Mouse (Mus musculus): Measurements from ENCODE around the gene Gse1. TPM values are rescaled to one million over a fixed set of nuclear protein-coding genes. Genes with fewer than 3 reads are reported as not detected.
A peak's percentile ranks its signal among the peaks of the same experiment; 100 is the strongest.

The Gse1 gene
- polyA plus RNA-seq, 1 experiment from 2014 or later = 6.7 TPM

DNA sequence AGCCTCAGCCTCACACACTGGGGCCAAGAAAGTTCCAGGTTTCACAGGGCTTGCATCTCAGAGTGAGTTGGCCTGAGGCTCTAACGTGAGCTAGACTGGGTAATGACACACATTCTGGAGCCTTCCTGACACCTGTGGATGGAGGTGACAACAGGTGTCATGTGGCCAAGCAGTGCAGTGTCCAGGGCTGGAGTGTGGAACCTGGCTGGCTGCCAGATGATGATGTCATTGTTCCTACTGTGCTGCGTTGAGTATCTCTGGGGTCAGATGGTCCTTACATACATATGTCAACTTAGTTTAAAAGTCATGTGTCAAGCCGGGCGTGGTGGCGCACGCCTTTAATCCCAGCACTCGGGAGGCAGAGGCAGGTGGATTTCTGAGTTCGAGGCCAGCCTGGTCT, 51.2 kb downstream of the Gse1 start:
- WGBS = 81% methylated on average over 7 of the region's 8 CpGs
- 0 out of 2 replicates have a peak overlapping the region, but pooled peaks have one; percentile 12 for H3K27ac ChIP-seq (ENCODE audit: low read length)
- ATAC-seq (ENCODE audit: low FRiP score, low TSS enrichment) = no peak

GRCm38 (mm10) chr8:120281487-120281886, 53.2 kb downstream of the Gse1 start:
- H3K27ac ChIP-seq (ENCODE audit: low read length) = no peak overlapping the region
- H3K9me3 ChIP-seq (ENCODE audit: low read length) = no peaks in the 10 kb centered on the region
- no peak overlapping the region for H3K4me2 ChIP-seq (replicated peaks; ENCODE audit: low read depth, low read length)
- H3K36me3 ChIP-seq (ENCODE audit: insufficient read depth, low read length) = no peaks in the 10 kb centered on the region
- H3K27me3 ChIP-seq (ENCODE audit: insufficient read depth, low read length) = no peaks in the 10 kb centered on the region
- 15% methylated on average over 4 of the region's 4 CpGs for WGBS
- no peak for ATAC-seq (ENCODE audit: low FRiP score, low TSS enrichment)
- H3K4me3 ChIP-seq (ENCODE audit: low read length) = no peak overlapping the region
- no peak overlapping the region for H3K9ac ChIP-seq (replicated peaks; ENCODE audit: low read length)
- peaks cover 77% of the 10 kb centered on the region for H3K4me1 ChIP-seq (ENCODE audit: insufficient read depth, low read length)

More for the DNA sequence above, 51.2 kb downstream of the Gse1 start:
- Histone ChIP-seq H3K4me2 (replicated peaks; ENCODE audit: low read depth, low read length) (no peak overlapping the region), H3K9ac (replicated peaks; ENCODE audit: low read length) (no peak overlapping the region), H3K9me3 (ENCODE audit: low read length) (no peaks in the 10 kb centered on the region), H3K27me3 (ENCODE audit: insufficient read depth, low read length) (no peaks in the 10 kb centered on the region), H3K36me3 (ENCODE audit: insufficient read depth, low read length) (no peaks in the 10 kb centered on the region), H3K4me1 (ENCODE audit: insufficient read depth, low read length) (peaks cover 80% of the 10 kb centered on the region), H3K4me3 (ENCODE audit: low read length) (no peak overlapping the region)

GRCm38 (mm10) chr8:120282465-120282864, 54.2 kb downstream of the Gse1 start:
- Histone ChIP-seq H3K9me3 (ENCODE audit: low read length) (no peaks in the 10 kb centered on the region), H3K4me1 (ENCODE audit: insufficient read depth, low read length) (peaks cover 67% of the 10 kb centered on the region), H3K4me2 (replicated peaks; ENCODE audit: low read depth, low read length) (no peak overlapping the region), H3K36me3 (ENCODE audit: insufficient read depth, low read length) (no peaks in the 10 kb centered on the region), H3K27me3 (ENCODE audit: insufficient read depth, low read length) (no peaks in the 10 kb centered on the region), H3K9ac (replicated peaks; ENCODE audit: low read length) (no peak overlapping the region), H3K27ac (ENCODE audit: low read length) (peak overlapping the region; percentile 64), H3K4me3 (ENCODE audit: low read length) (no peak overlapping the region)
- no peak for ATAC-seq (ENCODE audit: low FRiP score, low TSS enrichment)
- WGBS = 37% methylated on average over 5 of the region's 5 CpGs

DNA sequence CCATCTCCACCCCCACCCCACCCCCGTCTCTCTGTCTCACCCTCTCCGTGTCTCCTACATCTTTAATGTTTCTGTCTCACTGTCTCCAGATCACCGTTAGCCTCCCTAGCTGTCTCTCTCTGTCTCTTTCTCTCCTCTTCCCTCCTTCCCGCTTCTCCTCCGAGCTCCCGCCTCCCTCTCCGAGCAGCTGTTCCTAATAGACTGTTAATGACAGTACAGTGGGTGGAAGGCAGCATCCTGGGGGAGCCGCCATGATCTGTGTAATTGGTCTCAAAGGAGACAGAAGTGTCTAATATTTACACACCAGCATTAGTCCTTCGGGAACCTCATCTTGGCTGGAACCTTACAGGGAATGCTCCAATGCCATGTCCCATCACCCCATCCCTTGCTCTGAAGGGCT, 56.0 kb downstream of the Gse1 start:
- Histone ChIP-seq H3K4me1 (ENCODE audit: insufficient read depth, low read length) (peaks cover 64% of the 10 kb centered on the region), H3K36me3 (ENCODE audit: insufficient read depth, low read length) (no peaks in the 10 kb centered on the region), H3K27ac (ENCODE audit: low read length) (peak overlapping the region; percentile 63), H3K4me3 (ENCODE audit: low read length) (no peak overlapping the region), H3K4me2 (replicated peaks; ENCODE audit: low read depth, low read length) (no peak overlapping the region), H3K27me3 (ENCODE audit: insufficient read depth, low read length) (no peaks in the 10 kb centered on the region), H3K9ac (replicated peaks; ENCODE audit: low read length) (no peak overlapping the region; the same call in 1 of the 2 replicates), H3K9me3 (ENCODE audit: low read length) (no peaks in the 10 kb centered on the region)
- 32% methylated on average over 9 of the region's 9 CpGs for WGBS
- no peak for ATAC-seq (ENCODE audit: low FRiP score, low TSS enrichment)

GRCm38 (mm10) chr8:120285033-120285432, 56.8 kb downstream of the Gse1 start:
- no peaks in the 10 kb centered on the region for H3K9me3 ChIP-seq (ENCODE audit: low read length)
- no peak overlapping the region for H3K4me2 ChIP-seq (replicated peaks; ENCODE audit: low read depth, low read length)
- no peaks in the 10 kb centered on the region for H3K36me3 ChIP-seq (ENCODE audit: insufficient read depth, low read length)
- H3K27me3 ChIP-seq (ENCODE audit: insufficient read depth, low read length) = no peaks in the 10 kb centered on the region
- ATAC-seq (ENCODE audit: low FRiP score, low TSS enrichment) = peak; percentile 40
- H3K4me3 ChIP-seq (ENCODE audit: low read length) = no peak overlapping the region
- peak overlapping the region; percentile 63 for H3K27ac ChIP-seq (ENCODE audit: low read length)
- peak overlapping the region; percentile 18; the same call in 1 of the 2 replicates for H3K9ac ChIP-seq (replicated peaks; ENCODE audit: low read length)
- H3K4me1 ChIP-seq (ENCODE audit: insufficient read depth, low read length) = peaks cover 70% of the 10 kb centered on the region
- 33% methylated on average over 3 of the region's 3 CpGs for WGBS

DNA sequence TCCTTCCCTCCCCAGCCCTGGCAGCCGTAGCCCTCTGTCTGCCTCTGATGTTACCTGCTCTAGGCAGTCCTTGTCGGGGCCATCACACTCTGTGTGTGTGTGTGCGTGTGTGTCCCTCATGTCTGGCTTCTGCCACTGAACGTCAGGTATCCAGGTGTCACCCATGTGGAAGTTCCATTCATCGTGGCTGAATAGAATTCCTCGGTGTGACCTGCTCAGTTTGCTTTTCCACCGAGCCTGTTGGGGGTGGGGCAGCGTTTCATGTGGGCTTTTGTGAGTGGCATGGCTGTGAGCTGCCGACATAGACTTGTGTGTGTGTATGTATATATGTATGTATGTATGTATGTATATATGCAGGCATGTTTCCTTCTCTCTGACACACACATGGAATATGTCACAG, 57.6 kb downstream of the Gse1 start:
- Histone ChIP-seq H3K27ac (ENCODE audit: low read length) (no peak overlapping the region; the same call in 1 of the 2 replicates), H3K9ac (replicated peaks; ENCODE audit: low read length) (no peak overlapping the region), H3K36me3 (ENCODE audit: insufficient read depth, low read length) (no peaks in the 10 kb centered on the region), H3K4me3 (ENCODE audit: low read length) (no peak overlapping the region), H3K4me1 (ENCODE audit: insufficient read depth, low read length) (peaks cover 76% of the 10 kb centered on the region), H3K9me3 (ENCODE audit: low read length) (no peaks in the 10 kb centered on the region), H3K4me2 (replicated peaks; ENCODE audit: low read depth, low read length) (no peak overlapping the region), H3K27me3 (ENCODE audit: insufficient read depth, low read length) (no peaks in the 10 kb centered on the region)
- ATAC-seq (ENCODE audit: low FRiP score, low TSS enrichment) = no peak
- 81% methylated on average over 9 of the region's 9 CpGs for WGBS

DNA sequence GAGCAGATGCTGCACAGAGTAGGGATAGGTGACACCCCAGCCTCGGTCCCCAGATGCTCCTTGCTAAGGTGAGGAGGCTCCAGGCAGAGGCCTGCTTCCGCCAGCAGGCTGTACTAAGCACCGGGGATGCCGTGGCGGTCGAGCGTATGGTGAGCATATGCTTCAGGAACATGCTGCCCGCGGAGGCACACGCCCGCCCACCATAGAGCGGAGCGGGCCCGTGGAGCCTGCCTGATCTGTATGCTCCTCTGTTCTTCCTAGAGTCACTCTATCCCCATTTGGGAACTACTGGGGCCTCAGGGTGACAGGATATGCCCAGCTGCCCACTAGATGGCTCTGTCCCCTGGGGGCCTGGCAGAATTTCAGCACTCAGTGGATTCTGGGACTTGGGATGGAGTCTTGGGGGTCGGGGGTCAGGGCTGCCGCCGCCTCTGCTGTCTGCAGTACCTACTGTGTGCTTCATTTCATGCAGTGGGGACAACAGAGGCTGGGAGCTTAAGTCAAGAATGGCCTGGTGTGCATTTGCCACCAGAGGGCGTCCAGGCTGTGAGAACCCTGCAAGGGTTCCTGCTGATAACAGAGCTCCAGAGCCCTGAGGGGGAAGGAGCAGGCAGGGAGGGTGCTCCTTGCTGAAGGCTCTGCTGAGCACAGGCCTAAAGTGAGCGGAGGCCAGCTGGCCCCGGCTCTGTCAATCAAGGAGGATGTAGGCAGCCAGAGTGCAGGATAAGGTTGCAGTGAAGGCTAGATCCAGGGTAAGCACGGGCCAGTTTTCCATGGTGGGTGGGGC, 60.1 kb downstream of the Gse1 start:
- no peaks in the 10 kb centered on the region for H3K36me3 ChIP-seq (ENCODE audit: insufficient read depth, low read length)
- no peak overlapping the region for H3K27ac ChIP-seq (ENCODE audit: low read length)
- H3K4me1 ChIP-seq (ENCODE audit: insufficient read depth, low read length) = peaks cover 77% of the 10 kb centered on the region
- H3K9ac ChIP-seq (replicated peaks; ENCODE audit: low read length) = no peak overlapping the region
- no peak overlapping the region for H3K4me2 ChIP-seq (replicated peaks; ENCODE audit: low read depth, low read length)
- 0 out of 2 replicates have a peak, but pooled peaks have one; percentile 21 for ATAC-seq (ENCODE audit: low FRiP score, low TSS enrichment)
- H3K9me3 ChIP-seq (ENCODE audit: low read length) = no peaks in the 10 kb centered on the region
- 46% methylated on average over 21 of the region's 21 CpGs for WGBS
- H3K4me3 ChIP-seq (ENCODE audit: low read length) = no peak overlapping the region
- H3K27me3 ChIP-seq (ENCODE audit: insufficient read depth, low read length) = no peaks in the 10 kb centered on the region

DNA sequence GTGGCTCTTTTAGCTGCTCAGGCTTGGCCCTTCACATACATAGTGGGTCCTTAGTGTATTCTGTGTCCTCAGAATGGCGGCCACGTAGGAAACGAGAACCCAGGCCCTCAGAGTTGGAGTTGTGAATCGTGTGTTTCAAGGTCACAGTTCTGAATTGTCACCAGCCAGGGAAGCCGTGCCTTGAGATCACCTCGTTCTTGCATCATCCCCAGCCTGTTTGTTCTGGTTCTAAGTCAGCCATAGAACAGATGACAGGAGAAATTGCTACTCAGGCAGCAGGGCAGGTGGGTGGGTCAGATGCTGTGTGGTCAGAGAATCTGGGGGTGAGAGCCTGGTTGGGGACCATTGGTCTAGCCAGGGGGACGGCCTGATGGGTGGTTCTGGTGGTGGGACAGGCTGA, 60.9 kb downstream of the Gse1 start:
- Histone ChIP-seq H3K4me2 (replicated peaks; ENCODE audit: low read depth, low read length) (no peak overlapping the region), H3K36me3 (ENCODE audit: insufficient read depth, low read length) (no peaks in the 10 kb centered on the region), H3K4me1 (ENCODE audit: insufficient read depth, low read length) (peaks cover 77% of the 10 kb centered on the region), H3K27ac (ENCODE audit: low read length) (no peak overlapping the region), H3K9ac (replicated peaks; ENCODE audit: low read length) (no peak overlapping the region), H3K27me3 (ENCODE audit: insufficient read depth, low read length) (no peaks in the 10 kb centered on the region), H3K9me3 (ENCODE audit: low read length) (no peaks in the 10 kb centered on the region), H3K4me3 (ENCODE audit: low read length) (no peak overlapping the region)
- no peak for ATAC-seq (ENCODE audit: low FRiP score, low TSS enrichment)
- 88% methylated on average over 7 of the region's 7 CpGs for WGBS

- Histone ChIP-seq H3K4me3 (ENCODE audit: low read length) (no peak overlapping the region), H3K27me3 (ENCODE audit: insufficient read depth, low read length) (no peaks in the 10 kb centered on the region), H3K9me3 (ENCODE audit: low read length) (no peaks in the 10 kb centered on the region), H3K4me1 (ENCODE audit: insufficient read depth, low read length) (peaks cover 77% of the 10 kb centered on the region), H3K36me3 (ENCODE audit: insufficient read depth, low read length) (no peaks in the 10 kb centered on the region), H3K9ac (replicated peaks; ENCODE audit: low read length) (no peak overlapping the region), H3K4me2 (replicated peaks; ENCODE audit: low read depth, low read length) (no peak overlapping the region), H3K27ac (ENCODE audit: low read length) (no peak overlapping the region)
- ATAC-seq (ENCODE audit: low FRiP score, low TSS enrichment) = no peak
- WGBS = 41% methylated on average over 10 of the region's 10 CpGs
These were observed 61.5 kb downstream of the Gse1 start for GRCm38 (mm10) chr8:120289698-120290181.

GRCm38 (mm10) chr8:120290614-120291013, 62.4 kb downstream of the Gse1 start:
- H3K27me3 ChIP-seq (ENCODE audit: insufficient read depth, low read length) = no peaks in the 10 kb centered on the region
- peaks cover 77% of the 10 kb centered on the region for H3K4me1 ChIP-seq (ENCODE audit: insufficient read depth, low read length)
- H3K4me2 ChIP-seq (replicated peaks; ENCODE audit: low read depth, low read length) = no peak overlapping the region
- no peak overlapping the region for H3K27ac ChIP-seq (ENCODE audit: low read length)
- no peak overlapping the region for H3K4me3 ChIP-seq (ENCODE audit: low read length)
- 65% methylated on average over 15 of the region's 15 CpGs for WGBS
- no peak for ATAC-seq (ENCODE audit: low FRiP score, low TSS enrichment)
- no peaks in the 10 kb centered on the region for H3K36me3 ChIP-seq (ENCODE audit: insufficient read depth, low read length)
- H3K9me3 ChIP-seq (ENCODE audit: low read length) = no peaks in the 10 kb centered on the region
- no peak overlapping the region for H3K9ac ChIP-seq (replicated peaks; ENCODE audit: low read length)
